Mouse (Mus musculus) liver, adult 2 months (tissue): ENCODE measurements around the gene Htra1. TPM values are rescaled to one million over a fixed set of nuclear protein-coding genes. Genes with fewer than 3 reads are reported as not detected.

ENCODE experiments used
- DNase-seq: peaks from one replicate; pipeline ENCODE4 v3.0.0-alpha.2; 2011; ENCODE audit warnings: low read depth, low spot score; ENCODE audit errors: extremely low read depth
- H3K27ac ChIP-seq: fragments of 200-500 bp; replicated peaks from 2 replicates; pipeline ENCODE4 v1.5.1; 2012; ENCODE audit warnings: low read depth, mild to moderate bottlenecking, control low read depth, inconsistent platforms, low read length; ENCODE audit not compliant: insufficient read depth
- H3K27me3 ChIP-seq: fragments of 200-500 bp; 2 replicates; pipeline ENCODE4 v1.6.1; 2012; ENCODE audit warnings: mild to moderate bottlenecking, moderate library complexity, low read length, inconsistent platforms; ENCODE audit not compliant: control insufficient read depth, insufficient read depth
- H3K36me3 ChIP-seq: fragments of 200-500 bp; 2 replicates; pipeline ENCODE4 v1.6.1; 2012; ENCODE audit warnings: low read length, inconsistent platforms; ENCODE audit not compliant: control insufficient read depth, insufficient read depth
- H3K4me1 ChIP-seq: fragments of 200-500 bp; 2 replicates; pipeline ENCODE4 v1.6.1; 2011; ENCODE audit warnings: low read length; ENCODE audit not compliant: control insufficient read depth, insufficient read depth
- H3K4me3 ChIP-seq: fragments of 200-500 bp; 2 replicates; pipeline ENCODE4 v1.5.1; 2011; ENCODE audit warnings: low read depth, mild to moderate bottlenecking, control low read depth, low read length, moderate library complexity; ENCODE audit not compliant: insufficient read depth
- H3K79me2 ChIP-seq: fragments of 200-500 bp; 2 replicates; pipeline ENCODE4 v1.6.1; 2012; ENCODE audit warnings: inconsistent platforms, mild to moderate bottlenecking, low read length, moderate library complexity; ENCODE audit not compliant: control insufficient read depth, insufficient read depth
- H3K9ac ChIP-seq: fragments of 200-500 bp; 2 replicates; pipeline ENCODE4 v1.6.1; 2012; ENCODE audit warnings: low read depth, mild to moderate bottlenecking, control low read depth, inconsistent platforms, low read length
- CTCF ChIP-seq: fragments of 200-500 bp; IDR thresholded peaks from 2 replicates; pipeline ENCODE4 v1.5.1; 2011; ENCODE audit warnings: low read depth, low read length, control low read depth
- POLR2A ChIP-seq: fragments of 200-500 bp; IDR thresholded peaks from 2 replicates; pipeline ENCODE4 v1.6.1; 2011; ENCODE audit warnings: low read length, control low read depth; ENCODE audit not compliant: insufficient read depth; ENCODE audit errors: extremely low read depth
- WGBS: fragments of 180-500 bp; shearing (Covaris S2); methylation state at CpG from one replicate; pipeline ENCODE4 v1.1.7; 2018; 5-methylcytosine and 5-hydroxymethylcytosine counted together
- polyA plus RNA-seq: library from polyadenylated mRNA; depleted of rRNA; stranded (reverse); fragments of >200 nt; gene quantifications from 2 replicates; pipeline ENCODE4 v1.2.3, GENCODE M21; 2012
- total RNA-seq: library from RNA; depleted of rRNA; stranded (reverse); fragments of >200 nt; gene quantifications from 2 replicates; pipeline ENCODE4 v1.2.3, GENCODE M21; 2014

Htra1 gene
- total and polyA plus RNA-seq, 2 experiments, result 2.6 to 3.2 TPM

DNA sequence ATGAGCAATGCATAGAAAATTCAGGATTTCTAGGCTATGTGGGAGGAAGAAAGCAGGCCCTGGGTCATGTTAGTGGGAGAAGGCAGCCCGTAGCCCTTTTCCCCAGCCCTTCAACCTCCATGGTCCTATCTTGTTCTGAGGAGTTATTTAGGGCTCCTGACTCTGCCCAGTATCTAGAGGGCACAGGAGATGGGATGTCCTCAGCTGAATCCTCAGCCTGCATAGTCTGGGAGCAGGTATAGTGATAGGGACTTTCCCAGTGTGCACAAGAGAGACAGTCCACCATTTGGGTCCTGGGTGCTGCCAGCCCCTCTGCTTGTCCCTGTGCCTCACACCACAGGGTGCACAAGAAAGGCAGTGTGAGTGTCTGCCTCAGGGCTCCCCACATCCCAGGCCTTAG is 42.6 kb downstream of the Htra1 start:
- WGBS, result 84% methylated on average over 1 of the region's 1 CpGs
- TF ChIP-seq POLR2A, result no peak
- no peak for TF ChIP-seq CTCF
- H3K4me3 ChIP-seq, result no peak overlapping the region
- peaks cover 15% of the 10 kb centered on the region for H3K27me3 ChIP-seq
- H3K36me3 ChIP-seq, result no peaks in the 10 kb centered on the region
- H3K27ac ChIP-seq, result no peak overlapping the region
- no peaks in the 10 kb centered on the region for H3K79me2 ChIP-seq
- no peak overlapping the region for H3K9ac ChIP-seq
- H3K4me1 ChIP-seq, result no peaks in the 10 kb centered on the region
- no peak for DNase-seq

GRCm38 (mm10) chr7:130980130-130980529 is 44.2 kb downstream of the Htra1 start:
- no peak overlapping the region for H3K9ac ChIP-seq
- WGBS, result 89% methylated on average over 5 of the region's 5 CpGs
- no peak overlapping the region for H3K4me3 ChIP-seq
- no peak for DNase-seq
- no peak overlapping the region for H3K27ac ChIP-seq
- no peaks in the 10 kb centered on the region; the same call in 1 of the 2 replicates for H3K4me1 ChIP-seq
- H3K79me2 ChIP-seq, result no peaks in the 10 kb centered on the region
- H3K27me3 ChIP-seq, result peaks cover 13% of the 10 kb centered on the region
- no peaks in the 10 kb centered on the region for H3K36me3 ChIP-seq
- TF ChIP-seq POLR2A, result no peak

- H3K9ac ChIP-seq, result no peak overlapping the region
- WGBS, result 73% methylated on average over 4 of the region's 4 CpGs
- DNase-seq, result no peak
Measured at GRCm38 (mm10) chr7:130982371-130982770, 46.5 kb downstream of the Htra1 start.

GRCm38 (mm10) chr7:130982881-130983280 is 47.0 kb downstream of the Htra1 start:
- Histone ChIP-seq H3K27ac (no peak overlapping the region), H3K4me1 (peaks cover 4% of the 10 kb centered on the region), H3K9ac (no peak overlapping the region), H3K27me3 (peaks cover 9% of the 10 kb centered on the region), H3K4me3 (no peak overlapping the region), H3K36me3 (no peaks in the 10 kb centered on the region), H3K79me2 (no peaks in the 10 kb centered on the region)
- no peak for TF ChIP-seq CTCF
- TF ChIP-seq POLR2A, result no peak
- WGBS, result 80% methylated on average over 3 of the region's 3 CpGs
- no peak for DNase-seq

More at GRCm38 (mm10) chr7:130982371-130982770, 46.5 kb downstream of the Htra1 start:
- no peaks in the 10 kb centered on the region for H3K79me2 ChIP-seq
- no peak overlapping the region for H3K4me3 ChIP-seq
- H3K36me3 ChIP-seq, result no peaks in the 10 kb centered on the region
- TF ChIP-seq POLR2A (no peak), CTCF (no peak)
- peaks cover 9% of the 10 kb centered on the region for H3K27me3 ChIP-seq
- peaks cover 4% of the 10 kb centered on the region for H3K4me1 ChIP-seq
- no peak overlapping the region for H3K27ac ChIP-seq

DNA sequence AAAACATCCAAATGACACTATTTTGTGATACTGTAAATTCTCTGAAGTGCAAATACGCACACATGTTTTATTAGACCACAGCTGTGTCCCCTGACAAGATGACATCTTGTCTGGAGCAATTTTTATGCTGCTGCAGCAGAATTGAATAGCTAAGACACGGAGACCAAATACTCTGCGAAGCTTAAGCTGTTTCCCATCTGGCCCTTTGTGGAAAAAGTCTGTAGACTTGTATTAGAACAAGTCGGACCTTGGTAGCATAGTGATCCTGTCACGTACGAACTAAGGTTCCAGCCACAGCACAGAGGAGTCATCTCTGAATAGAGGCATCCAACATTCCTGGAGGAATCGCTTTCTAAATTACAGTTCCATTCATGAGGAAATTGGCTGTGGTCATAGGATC is 48.4 kb downstream of the Htra1 start:
- no peak overlapping the region for H3K9ac ChIP-seq
- H3K79me2 ChIP-seq, result no peaks in the 10 kb centered on the region
- DNase-seq, result no peak
- H3K4me3 ChIP-seq, result no peak overlapping the region
- peaks cover 8% of the 10 kb centered on the region for H3K4me1 ChIP-seq
- H3K27ac ChIP-seq, result no peak overlapping the region
- 94% methylated on average over 7 of the region's 7 CpGs for WGBS
- no peaks in the 10 kb centered on the region for H3K36me3 ChIP-seq
- TF ChIP-seq POLR2A (no peak), CTCF (no peak)
- H3K27me3 ChIP-seq, result peaks cover 9% of the 10 kb centered on the region

DNA sequence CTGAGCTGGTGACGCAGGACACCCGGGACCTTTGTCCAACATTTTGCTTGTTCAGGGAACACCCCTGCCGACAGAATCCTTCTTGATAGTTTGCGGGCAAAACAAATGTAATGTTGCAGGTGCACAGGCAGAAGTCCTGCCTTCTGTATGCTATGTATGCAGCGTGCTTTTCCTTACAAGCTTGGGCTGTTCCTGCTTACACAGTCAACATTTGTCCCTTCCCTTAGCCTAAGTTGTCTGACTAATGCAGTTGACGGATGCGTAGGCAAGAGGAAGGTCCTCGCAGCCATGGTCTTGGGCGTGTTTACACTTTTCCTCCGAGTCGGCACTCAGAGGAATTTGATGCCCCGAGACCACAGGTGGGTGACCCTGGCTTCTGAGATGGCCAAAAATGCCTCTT is 49.3 kb downstream of the Htra1 start:
- TF ChIP-seq CTCF (no peak), POLR2A (no peak)
- no peak for DNase-seq

More for the DNA sequence above, 49.3 kb downstream of the Htra1 start:
- Histone ChIP-seq H3K79me2 (no peaks in the 10 kb centered on the region), H3K36me3 (no peaks in the 10 kb centered on the region), H3K9ac (no peak overlapping the region), H3K27me3 (peaks cover 9% of the 10 kb centered on the region), H3K4me3 (no peak overlapping the region), H3K4me1 (peaks cover 13% of the 10 kb centered on the region), H3K27ac (no peak overlapping the region)
- 68% methylated on average over 12 of the region's 12 CpGs for WGBS
